Mouse (Mus musculus) cerebellum, postnatal 4 days (tissue): ENCODE measurements at regions not wholly inside any gene's neighbourhood (a gene's known extent, or its start where the extent isn't known, plus 50 kb on each side); places are given as distances from the start of the nearest gene placed in this dataset.
"Not testable (repeated sequence)": the region's sequence is repeated elsewhere in the genome, so short reads cannot be mapped to it uniquely, and the experiment has no call there.

Experiments used
- DNase-seq, 2 experiments: peaks; one replicate each; pipeline ENCODE4 v3.0.0; 2022; ENCODE audit warnings: low spot score in 2 of 2, mixed read lengths in 1 of 2

DNA sequence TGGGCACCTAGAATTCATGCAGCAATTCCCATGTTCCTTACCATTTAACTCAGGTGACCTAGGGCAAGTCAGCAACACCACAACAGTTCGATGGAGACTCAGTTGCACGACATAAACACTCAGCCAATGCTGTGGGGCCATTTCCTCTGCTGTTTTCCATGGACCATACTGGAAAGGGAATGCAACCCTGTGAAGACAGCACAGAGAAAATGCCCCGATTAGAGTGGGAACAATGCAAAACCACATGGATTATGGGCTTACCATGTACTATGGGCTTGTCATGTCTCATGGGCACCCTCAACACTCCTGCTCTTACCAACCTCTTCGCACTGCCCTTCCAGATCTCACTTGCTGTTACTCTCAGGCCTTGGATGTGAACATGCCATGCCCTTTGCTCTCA is 207.6 kb downstream of the Snurf start:
- DNase-seq, result not testable (repeated sequence)

DNA sequence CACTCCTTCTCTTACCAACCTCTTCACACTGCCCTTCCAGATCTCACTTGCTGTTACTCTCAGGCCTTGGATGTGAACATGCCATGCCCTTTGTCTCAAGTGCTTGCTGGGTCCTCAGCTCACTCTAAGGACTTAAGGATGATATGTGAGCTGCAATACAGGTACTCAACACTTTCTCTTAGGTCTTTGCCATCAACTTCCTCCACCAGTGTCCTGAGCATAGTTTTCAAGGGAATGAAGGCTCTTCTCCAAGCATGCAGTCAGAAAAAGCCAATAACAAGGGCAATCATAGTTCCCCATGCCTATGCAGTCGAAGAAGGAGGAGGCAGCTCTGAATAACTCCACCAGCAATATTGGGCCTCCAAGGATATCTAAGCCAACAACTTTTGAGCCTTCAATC is 235.1 kb downstream of the Snurf start:
- peak in 1 of 2 experiments; percentile 0 for DNase-seq

DNA sequence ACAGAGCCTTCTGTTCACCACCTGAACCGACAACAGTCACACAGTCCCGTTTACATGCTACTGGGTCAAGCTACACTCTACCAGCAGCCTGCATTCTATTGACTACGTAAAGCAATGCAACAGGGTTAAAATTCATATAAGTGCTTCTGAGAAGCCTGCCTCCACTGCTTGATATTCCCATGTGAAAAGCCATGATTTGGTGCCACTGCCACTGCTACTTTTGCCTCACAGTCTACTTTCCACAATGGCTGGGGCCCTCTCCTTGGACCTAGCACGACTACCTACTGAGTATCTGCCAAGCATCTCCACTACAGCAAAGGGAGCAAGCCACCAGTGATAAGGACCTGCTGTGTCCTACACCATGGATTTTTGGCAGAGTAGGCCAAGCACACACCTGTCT is 236.2 kb downstream of the Snurf start:
- peak in 1 of 2 experiments; percentile 0 for DNase-seq

DNA sequence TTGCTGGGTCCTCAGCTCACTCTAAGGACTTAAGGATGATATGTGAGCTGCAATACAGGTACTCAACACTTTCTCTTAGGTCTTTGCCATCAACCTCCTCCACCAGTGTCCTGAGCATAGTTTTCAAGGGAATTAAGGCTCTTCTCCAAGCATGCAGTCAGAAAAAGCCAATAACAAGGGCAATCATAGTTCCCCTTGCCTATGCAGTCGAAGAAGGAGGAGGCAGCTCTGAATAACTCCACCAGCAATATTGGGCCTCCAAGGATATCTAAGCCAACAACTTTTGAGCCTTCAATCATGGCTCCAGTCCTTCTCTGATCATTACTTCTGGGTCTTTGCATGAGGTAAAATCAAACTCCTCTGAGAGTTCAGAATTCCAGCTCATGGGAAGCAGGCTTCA is 237.5 kb downstream of the Snurf start:
- peak in 1 of 2 experiments; percentile 1 for DNase-seq
